Mouse (Mus musculus): ENCODE measurements around the gene Iqschfp.

- TF ChIP-seq CTCF (IDR thresholded peaks at IDR 0.05; ENCODE audit: control insufficient read depth, insufficient read depth, insufficient replicate concordance, low read depth, low read length) (no peak), POLR2A (IDR thresholded peaks at IDR 0.05; ENCODE audit: control insufficient read depth, low read depth, low read length) (no peak)
Observed at GRCm38 (mm10) chr3:68130386-68130785, 238.4 kb downstream of the Iqschfp start.
